Mouse (Mus musculus) left cerebral cortex, postnatal 36 days (tissue): ENCODE results near the gene Csmd2. TPM values are rescaled to one million over a fixed set of nuclear protein-coding genes. Genes with fewer than 3 reads are reported as not detected.
"Not testable (repeated sequence)": the region's sequence is repeated elsewhere in the genome, so short reads cannot be mapped to it uniquely, and the experiment has no call there.

ENCODE experiments used
- DNase-seq, 2 experiments: peaks; one replicate each; pipeline ENCODE4 v3.0.0; 2021 to 2022; ENCODE audit warnings: low spot score in 2 of 2, mixed read lengths in 1 of 2
- intact Hi-C: fragments of 180-260 bp; cut with DNase I; formaldehyde crosslinking; loops from one replicate; pipeline ENCODE4 v1.15.1; 2025
- total RNA-seq, 2 experiments: library from RNA; stranded (reverse); gene quantifications; 2 replicates each; pipeline ENCODE4 v1.2.3; 2021

Csmd2 gene
- total RNA-seq, 2 experiments from 2014 or later = 48.3 to 73.3 TPM

DNA sequence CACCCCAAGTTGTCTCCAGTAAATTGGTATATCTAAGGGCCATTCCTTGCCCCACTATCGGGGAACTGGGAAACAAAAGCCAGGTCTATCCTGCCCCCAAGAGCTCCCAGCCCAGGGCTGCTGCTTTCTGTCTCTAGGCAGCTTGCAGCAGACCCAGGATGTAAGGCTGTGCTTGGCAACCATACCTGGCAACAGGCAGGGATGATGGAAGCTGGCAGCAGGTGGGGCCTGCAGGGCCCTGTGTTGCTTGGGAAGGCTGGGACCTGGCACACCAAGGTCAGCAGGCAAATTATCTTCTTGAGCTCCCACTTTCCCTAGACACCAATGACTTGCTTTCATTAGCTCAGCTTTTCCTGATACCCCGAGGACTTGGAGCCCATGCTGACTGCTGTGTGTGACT is 31.8 kb downstream of the Csmd2 start:
- intact Hi-C loops = no loop called here
- DNase-seq = no peak

DNA sequence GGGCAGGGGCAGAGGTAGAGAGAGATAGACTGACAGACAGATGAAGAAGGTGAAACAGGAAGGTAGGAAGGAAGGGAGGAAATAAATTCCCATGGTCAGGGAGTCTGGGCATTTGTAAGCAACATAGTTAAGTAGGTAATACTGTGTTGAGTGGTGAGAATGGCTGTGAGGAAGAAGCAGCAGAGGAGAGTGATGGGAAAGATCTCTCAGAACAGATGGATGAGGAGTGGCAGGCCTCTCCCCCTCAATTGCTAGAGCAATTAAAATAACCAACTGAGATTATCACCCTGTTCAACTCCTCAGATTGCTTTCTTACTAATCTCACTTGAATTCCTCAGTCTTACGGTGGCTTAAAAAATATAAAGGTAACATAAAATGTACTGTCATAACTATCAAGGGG is 40.6 kb downstream of the Csmd2 start:
- intact Hi-C loops = no loop called here
- no peak for DNase-seq

DNA sequence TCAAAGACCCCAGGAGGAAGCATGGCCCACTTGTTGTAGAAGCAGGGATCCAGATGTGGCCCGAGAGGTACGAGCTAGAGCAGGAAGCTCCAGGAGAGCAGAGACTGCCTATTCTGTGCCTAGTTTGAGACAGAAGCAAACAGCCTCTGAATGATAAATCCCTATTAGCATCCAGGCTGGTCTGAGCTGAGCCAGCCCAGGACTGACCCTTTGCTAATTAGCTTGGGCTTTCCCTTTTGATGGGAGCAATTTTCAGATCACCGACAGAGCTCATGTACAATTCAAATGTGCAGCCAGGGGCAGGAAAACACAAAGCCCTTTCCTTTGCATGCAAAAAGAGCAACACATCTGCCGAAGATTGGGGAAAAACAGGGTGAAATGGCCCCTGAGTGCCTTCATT is 54.2 kb downstream of the Csmd2 start:
- intact Hi-C loops = no loop called here
- DNase-seq = no peak

DNA sequence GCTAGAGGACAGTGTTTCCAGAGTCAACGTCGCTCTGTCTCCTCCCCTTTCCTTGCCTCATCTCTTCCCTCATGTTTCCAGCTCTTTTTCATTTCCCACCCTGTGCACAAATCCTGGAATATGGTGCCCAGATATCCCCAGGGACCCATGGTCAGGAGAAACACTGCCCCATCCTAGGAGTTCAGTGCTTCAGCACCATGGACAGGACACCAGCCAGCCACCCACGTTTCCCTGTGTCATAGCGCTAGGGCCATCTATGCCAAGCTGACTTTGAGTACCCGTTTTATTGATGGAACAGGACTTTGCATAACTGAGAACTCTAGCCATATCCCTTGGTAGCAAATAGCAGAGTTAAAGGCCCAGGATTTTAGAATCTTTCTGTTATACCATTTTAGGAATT is 55.0 kb downstream of the Csmd2 start:
- DNase-seq = no peak
- intact Hi-C loops = no loop called here

DNA sequence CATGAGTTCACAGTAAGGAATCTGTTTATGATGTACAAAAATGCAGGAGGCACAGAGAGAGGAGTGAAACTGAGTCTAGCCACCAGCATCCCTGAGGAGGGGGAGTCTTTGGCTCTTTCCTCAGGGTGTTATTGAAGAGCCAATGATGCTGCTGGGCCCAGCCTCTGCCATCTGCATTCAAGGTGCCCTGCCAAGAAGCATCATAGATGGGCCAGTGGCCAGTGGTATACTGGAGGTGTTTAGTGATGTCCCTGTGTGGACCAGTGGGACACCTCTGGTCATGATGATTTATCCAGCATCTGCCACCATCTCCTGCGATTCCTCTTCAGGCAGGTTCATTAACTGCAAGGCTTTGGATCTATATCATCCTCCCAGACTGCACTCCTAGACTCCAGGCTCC is 61.1 kb downstream of the Csmd2 start:
- intact Hi-C loops = no loop called here

DNA sequence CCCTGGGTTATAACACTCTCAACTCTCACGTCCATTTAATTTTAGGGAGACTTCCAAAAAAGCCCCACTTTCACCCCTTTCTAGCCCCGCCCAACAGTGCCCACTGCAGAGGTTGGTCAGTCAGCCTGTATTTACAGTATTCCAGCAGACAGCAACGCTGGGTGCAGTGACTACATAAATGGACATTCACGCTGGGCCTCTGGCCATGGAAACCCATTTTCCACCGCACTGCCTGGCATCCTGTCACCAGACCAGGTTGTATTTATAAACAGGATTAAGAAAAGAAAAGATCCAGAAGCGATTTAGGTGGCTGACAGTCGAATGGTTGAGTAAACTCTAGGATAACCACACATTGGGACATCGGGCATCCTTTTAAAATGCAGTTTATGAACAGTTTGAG is 65.0 kb downstream of the Csmd2 start:
- intact Hi-C loops = no loop called here
- DNase-seq = no peak

More for the DNA sequence above, 61.1 kb downstream of the Csmd2 start:
- no peak for DNase-seq

GRCm38 (mm10) chr4:128061274-128061673 is 73.6 kb downstream of the Csmd2 start:
- DNase-seq, intact Hi-C loops: not testable (repeated sequence)

DNA sequence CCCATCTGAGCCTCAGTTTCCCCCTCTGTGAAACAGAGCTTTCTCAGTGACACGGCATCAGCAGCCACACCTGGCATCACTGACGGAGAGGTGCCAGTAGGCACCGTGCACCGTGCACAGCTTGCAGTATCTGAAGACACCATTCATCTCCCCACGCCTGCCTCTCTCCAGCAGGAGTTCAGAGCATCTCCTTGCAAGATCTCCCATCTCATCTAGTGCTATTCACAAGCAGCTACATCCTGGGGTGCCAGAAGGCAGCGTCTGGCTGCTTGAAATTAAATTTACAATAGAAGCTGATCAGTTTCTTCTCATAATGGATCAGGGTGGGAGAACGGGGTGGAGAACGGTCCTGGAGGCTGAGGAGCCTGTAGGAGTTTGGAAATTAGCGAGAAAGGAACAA is 79.5 kb downstream of the Csmd2 start:
- no peak for DNase-seq
- intact Hi-C loops = no loop called here

- DNase-seq = no peak
- intact Hi-C loops = no loop called here
Observed at GRCm38 (mm10) chr4:128084466-128084865, 96.8 kb downstream of the Csmd2 start.

DNA sequence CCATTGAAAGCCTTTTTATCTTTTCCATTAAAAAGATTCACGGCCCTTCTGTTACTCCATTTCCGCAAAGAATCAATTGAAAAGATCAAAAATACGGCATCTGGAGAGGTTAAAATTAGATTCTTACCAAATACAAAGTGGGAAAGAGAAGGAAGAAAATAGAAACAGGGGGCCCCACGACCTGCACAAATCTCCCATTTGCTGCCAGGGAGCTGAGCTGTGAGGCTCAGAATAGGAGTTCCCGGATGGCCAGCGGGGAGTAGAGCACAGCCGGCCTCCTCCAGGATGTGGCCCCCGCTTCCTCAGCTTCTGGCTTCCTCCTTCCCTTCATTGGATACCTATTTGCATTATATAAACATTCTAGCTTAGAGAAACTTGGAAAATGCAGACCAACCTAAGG is 97.4 kb downstream of the Csmd2 start:
- intact Hi-C loops = no loop called here
- DNase-seq = peak; percentile 63 to 68

DNA sequence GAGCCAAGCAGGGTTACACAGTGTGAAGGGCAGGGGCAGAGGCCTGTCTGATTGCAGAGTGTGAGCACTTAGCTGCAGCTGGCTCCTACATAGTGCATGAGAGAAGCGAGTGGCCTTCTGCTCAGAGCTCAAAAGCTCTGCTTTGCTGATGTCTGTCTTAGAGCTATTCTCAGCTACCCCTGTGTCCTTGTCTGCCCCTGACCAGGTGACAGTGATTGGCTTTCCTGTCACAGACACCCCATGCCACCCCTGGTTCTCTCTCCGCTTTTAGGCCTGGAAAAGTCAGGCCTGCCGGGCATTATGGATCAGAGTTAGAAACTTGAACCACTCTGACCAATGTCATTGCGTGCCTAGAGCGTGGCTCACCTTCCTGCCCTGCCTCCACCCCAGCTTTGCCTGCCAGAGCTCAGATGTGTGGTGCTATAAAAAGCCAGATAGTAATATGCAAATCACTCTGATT is 99.5 kb downstream of the Csmd2 start:
- intact Hi-C loops = no loop called here

DNA sequence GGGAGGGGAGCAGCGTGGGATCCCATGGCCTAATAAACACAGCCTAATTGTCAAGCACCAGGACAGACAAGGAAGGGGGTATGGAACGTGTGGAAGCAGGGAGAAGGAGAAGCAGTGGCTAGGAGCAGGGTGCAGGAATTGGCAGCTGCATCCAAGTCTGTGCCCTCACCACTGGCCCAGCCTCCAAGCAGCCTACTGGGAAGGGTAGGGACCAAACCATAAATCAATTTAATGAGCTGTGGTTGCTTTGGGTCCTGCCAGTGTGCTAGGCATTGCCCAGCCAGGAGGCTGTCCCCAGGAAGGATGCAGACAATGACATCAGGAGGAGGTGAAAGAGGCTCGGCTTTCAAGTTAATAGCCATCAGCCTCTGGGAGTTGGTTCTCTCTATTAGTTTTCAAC is 100.0 kb downstream of the Csmd2 start:
- DNase-seq = no peak
- intact Hi-C loops = no loop called here

More for the DNA sequence above, 99.5 kb downstream of the Csmd2 start:
- no peak for DNase-seq

DNA sequence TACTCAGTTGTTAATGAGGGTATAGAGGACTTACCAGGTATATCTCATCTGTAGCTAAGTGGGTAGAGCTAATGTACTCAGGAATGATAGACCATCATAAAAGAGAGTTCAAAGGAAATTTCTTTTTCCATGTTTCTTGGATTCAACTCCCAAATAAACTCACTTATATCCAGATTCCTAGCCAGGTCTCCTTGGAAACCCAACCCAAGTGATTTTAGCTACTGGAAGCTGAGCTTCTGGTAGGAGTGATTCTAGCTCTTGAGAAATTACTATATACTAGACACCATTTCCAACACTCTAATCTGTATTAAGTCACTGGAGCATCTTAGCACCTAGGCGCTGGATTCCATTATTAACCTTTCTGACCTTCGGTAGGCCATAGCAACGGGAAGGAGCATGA is 100.6 kb downstream of the Csmd2 start:
- intact Hi-C loops = no loop called here
- no peak for DNase-seq

DNA sequence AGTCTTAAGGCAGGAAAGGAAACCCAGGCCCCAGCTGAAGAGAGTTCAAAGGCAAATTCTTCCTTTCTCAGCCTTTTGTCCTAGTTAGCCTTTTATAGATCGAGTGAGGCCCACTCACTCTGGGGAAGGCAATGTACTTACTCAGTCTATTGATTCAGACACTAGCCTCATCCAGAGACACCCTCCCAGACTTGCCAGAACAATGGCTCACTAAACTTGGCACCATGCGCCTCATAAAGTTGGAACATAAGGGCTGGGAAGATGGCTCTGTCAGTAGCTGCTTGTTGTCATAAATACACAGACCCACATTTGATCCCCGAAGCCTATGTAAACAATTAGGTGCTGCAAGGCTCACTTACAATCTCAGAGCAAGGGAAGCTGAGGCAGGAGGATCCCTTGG is 104.3 kb downstream of the Csmd2 start:
- intact Hi-C loops = no loop called here
- DNase-seq = peak in 1 of 2 experiments; percentile 41

DNA sequence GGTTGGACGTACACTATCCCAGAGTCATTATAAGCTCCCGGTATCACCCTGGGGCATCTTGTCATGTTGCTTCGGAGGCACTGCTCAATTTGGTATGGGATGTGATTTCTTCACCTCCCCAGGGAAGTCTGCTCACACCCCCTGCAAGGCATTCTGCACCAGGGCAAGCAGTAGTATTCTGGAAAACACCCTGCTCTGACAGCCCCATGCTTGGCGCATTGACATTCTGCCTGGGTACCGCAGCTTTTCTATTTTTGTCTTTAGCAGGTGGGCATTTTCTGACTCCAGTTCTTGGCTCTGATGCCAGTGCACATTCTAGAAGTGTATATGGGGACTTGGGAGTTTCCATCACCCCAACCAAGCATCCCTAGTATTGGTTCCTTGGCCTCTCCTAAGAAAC is 111.9 kb downstream of the Csmd2 start:
- intact Hi-C loops = no loop called here
- DNase-seq = no peak

GRCm38 (mm10) chr4:128100541-128100940 is 112.9 kb downstream of the Csmd2 start:
- intact Hi-C loops = no loop called here
- DNase-seq = no peak

- intact Hi-C loops = no loop called here
- no peak for DNase-seq
Observed at GRCm38 (mm10) chr4:128116331-128116730, 128.7 kb downstream of the Csmd2 start.

- intact Hi-C loops = no loop called here
- no peak for DNase-seq
Observed at GRCm38 (mm10) chr4:128123281-128123680, 135.6 kb downstream of the Csmd2 start.

- DNase-seq = no peak
- intact Hi-C loops = no loop called here
Observed at GRCm38 (mm10) chr4:128124738-128125137, 137.1 kb downstream of the Csmd2 start.

DNA sequence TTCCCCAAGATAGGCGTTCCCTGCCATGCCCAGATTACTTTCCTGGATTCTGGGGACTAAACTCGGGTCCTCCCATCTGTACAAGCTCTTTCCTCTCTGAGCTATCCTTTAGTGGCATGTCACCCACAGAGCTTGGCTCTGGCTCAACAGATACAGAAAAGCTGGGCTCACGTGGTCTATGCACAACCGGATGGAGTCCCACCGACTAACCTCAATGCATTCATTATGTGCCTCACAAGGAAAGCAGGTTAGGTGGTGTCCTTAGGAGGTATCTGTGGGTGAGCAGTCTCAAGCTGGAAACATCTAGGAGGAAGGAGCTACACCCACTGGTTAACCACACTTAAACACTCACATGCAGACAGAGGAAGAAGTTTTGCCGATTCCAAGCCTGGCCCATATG is 140.9 kb downstream of the Csmd2 start:
- DNase-seq = peak; percentile 58 to 61
- intact Hi-C loops = no loop called here

DNA sequence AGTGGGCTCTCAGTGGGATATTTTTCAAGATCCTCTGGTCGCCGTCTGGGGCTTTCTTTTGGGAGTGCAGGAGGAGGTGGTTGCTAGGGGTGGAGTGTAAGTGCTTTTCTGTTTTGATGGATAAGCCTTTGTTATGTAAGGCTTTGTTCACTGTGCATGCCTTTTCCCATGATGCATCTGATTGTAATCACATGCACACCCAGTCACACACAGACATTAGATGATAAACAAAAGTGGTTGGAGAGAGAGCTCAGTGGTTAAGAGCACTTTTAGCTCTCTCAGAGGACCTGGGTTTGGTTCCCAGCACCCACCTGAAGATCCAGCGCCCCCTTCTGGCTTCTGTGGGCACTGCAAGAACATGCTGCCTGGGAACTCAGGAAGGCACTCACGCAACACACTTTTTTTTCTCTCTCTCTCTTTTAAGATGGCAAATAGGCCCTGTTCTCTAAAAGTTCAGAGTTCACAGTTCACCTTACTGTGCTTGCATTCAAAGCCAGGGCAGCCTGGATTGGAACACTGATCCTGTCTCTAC is 143.0 kb downstream of the Csmd2 start:
- no peak for DNase-seq
- intact Hi-C loops = no loop called here

DNA sequence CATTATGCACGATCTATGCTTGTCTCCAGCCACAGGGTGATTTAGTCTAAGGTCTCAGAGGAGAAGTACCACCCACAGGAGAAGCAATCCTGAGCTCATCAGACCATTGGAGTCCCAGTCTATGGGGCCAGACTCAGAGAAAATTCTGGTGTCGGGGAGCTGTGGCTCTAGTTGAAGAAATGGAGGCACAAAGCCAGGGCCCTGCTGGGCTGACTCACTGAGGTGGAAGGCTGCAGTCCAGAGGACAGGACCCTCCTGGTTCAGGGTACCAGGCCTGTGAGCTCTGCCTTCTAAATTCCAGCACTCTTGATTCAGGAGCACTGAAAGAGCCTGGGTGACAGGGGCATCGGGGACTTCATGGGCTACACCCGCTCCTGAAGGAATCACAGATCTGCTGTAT is 144.0 kb downstream of the Csmd2 start:
- no peak for DNase-seq
- intact Hi-C loops = no loop called here
